ENCODE assay signal across 13 mouse cellular contexts in genomic region chr4:133390585-133390984, GRCm38 (mm10). TPM values are rescaled to one million over a fixed set of nuclear protein-coding genes. Genes with fewer than 3 reads are reported as not detected.
DNase-seq lines count a peak whose midpoint lies in the region; ATAC-seq and TF ChIP-seq lines count a peak whose summit lies in the region.
"Had no signal": no experiment of that assay in that cellular context is flagged by ENCODE, and none has a peak within 500 bp of the region (broad histone marks: within the 10 kb centered on the region; RNA-seq: fewer than 3 reads in every experiment).

No protein-coding gene starts in this region.

- no peak overlapping the region for H3K9ac ChIP-seq in lung, embryonic 15.5 days
- H3K9ac ChIP-seq: midbrain, embryonic 15.5 days had no signal

- no peaks in the 10 kb centered on the region for H3K27me3 ChIP-seq in lung, embryonic 15.5 days
- no peaks in the 10 kb centered on the region for H3K27me3 ChIP-seq in limb, embryonic 10.5 days (ENCODE audit: low read depth, poor library complexity, severe bottlenecking)
- H3K27me3 ChIP-seq: midbrain, embryonic 15.5 days had no signal

- peak overlapping the region; percentile 88 for H3K27ac ChIP-seq in gastrocnemius, adult 2 months
- H3K27ac ChIP-seq in lung, embryonic 15.5 days = peak overlapping the region; percentile 80
- H3K27ac ChIP-seq in limb, embryonic 10.5 days = peak overlapping the region; percentile 33; the same call in 1 of the 2 replicates
- H3K27ac ChIP-seq: midbrain, embryonic 15.5 days had no signal

- peaks cover 54% of the 10 kb centered on the region for H3K4me1 ChIP-seq in lung, embryonic 15.5 days
- peaks cover 37% of the 10 kb centered on the region for H3K4me1 ChIP-seq in limb, embryonic 10.5 days

- no peak for DNase-seq in gastrocnemius, adult 2 months
- no peak for DNase-seq in gastrocnemius, postnatal 36 days
- no peak for DNase-seq in lung, postnatal 25 days (ENCODE audit: low spot score)
- DNase-seq in limb, embryonic 10.5 days (ENCODE audit: low spot score) = no peak
- DNase-seq in cerebellum, adult 9-11 months = no peak
- no peak for DNase-seq in layer of hippocampus, postnatal 36 days
- DNase-seq: adrenal gland, postnatal 36 days; cerebellum, postnatal 14 days; kidney, adult 9 months had no signal

- intact Hi-C loops in gastrocnemius, adult 2 months (cut with DNase I) = no loop called here
- intact Hi-C loops in gastrocnemius, postnatal 36 days (cut with DNase I) = no loop called here

- no peak for TF ChIP-seq CTCF in gastrocnemius, adult 2 months (IDR thresholded peaks at IDR 0.05)

- ATAC-seq in lung, embryonic 15.5 days (ENCODE audit: borderline replicate concordance, extremely low read depth, low FRiP score, low TSS enrichment) = no peak
- ATAC-seq in neutrophil, adult 5-6 weeks (ENCODE audit: extremely low read depth, insufficient number of reproducible peaks, low FRiP score, poor library complexity, severe bottlenecking) = peak; percentile 46
- ATAC-seq: midbrain, embryonic 15.5 days had no signal

- no peaks in the 10 kb centered on the region for H3K36me3 ChIP-seq in lung, embryonic 15.5 days
- H3K36me3 ChIP-seq in limb, embryonic 10.5 days = peaks cover 9% of the 10 kb centered on the region; the same call in 1 of the 2 replicates
- H3K36me3 ChIP-seq: midbrain, embryonic 15.5 days had no signal

- WGBS in lung, embryonic 15.5 days = 82% methylated on average over 6 of the region's 6 CpGs
- 92% methylated on average over 6 of the region's 6 CpGs for WGBS in limb, embryonic 10.5 days

- no peak overlapping the region for H3K4me2 ChIP-seq in lung, embryonic 15.5 days
- H3K4me2 ChIP-seq: heart, embryonic 11.5 days; midbrain, embryonic 15.5 days had no signal

- no peak overlapping the region for H3K4me3 ChIP-seq in gastrocnemius, adult 2 months
- no peak overlapping the region for H3K4me3 ChIP-seq in lung, embryonic 15.5 days
- no peak overlapping the region for H3K4me3 ChIP-seq in limb, embryonic 10.5 days
- H3K4me3 ChIP-seq: midbrain, embryonic 15.5 days had no signal

- H3K9me3 ChIP-seq in lung, embryonic 15.5 days = no peaks in the 10 kb centered on the region
- no peaks in the 10 kb centered on the region for H3K9me3 ChIP-seq in limb, embryonic 10.5 days (replicated peaks)
- H3K9me3 ChIP-seq: midbrain, embryonic 15.5 days had no signal

RNA-seq across cellular contexts. Expression of gene Slc9a1, which starts 21.1 kb away (rescaled TPM):
- total RNA-seq in gastrocnemius, adult 2 months (2021) = 10 to 100 TPM in 1 of 2 experiments, 1 to 10 TPM in 1; 8.1 to 11.7 TPM
- 1 to 10 TPM; 8.3 to 9.8 TPM for total RNA-seq in gastrocnemius, postnatal 36 days (2021)
- 7.6 and 8.3 TPM in 2 replicates for polyA plus RNA-seq in lung, embryonic 15.5 days (2015; fragmentation: Nextera tagmentation; extraction: Ambion mirVana)
- 8.7 and 9.0 TPM in 2 replicates for polyA plus RNA-seq in limb, embryonic 10.5 days (2016; fragmentation: Nextera tagmentation; extraction: Ambion mirVana)
- 15.8 and 22.7 TPM in 2 replicates for total RNA-seq in neutrophil, adult 5-6 weeks (2017)
- 10 to 100 TPM; 60.1 to 63.9 TPM for total RNA-seq in layer of hippocampus, postnatal 36 days (2021)

RNA-seq across cellular contexts. Expression of gene Wdtc1, which starts 37.3 kb away (rescaled TPM):
- total RNA-seq in gastrocnemius, adult 2 months (2021) = 10 to 100 TPM; 86.7 to 93.4 TPM
- total RNA-seq in gastrocnemius, postnatal 36 days (2021) = 10 to 100 TPM; 85.6 to 88.5 TPM
- polyA plus RNA-seq in lung, embryonic 15.5 days (2015; fragmentation: Nextera tagmentation; extraction: Ambion mirVana) = 10.8 and 11.2 TPM in 2 replicates
- polyA plus RNA-seq in limb, embryonic 10.5 days (2016; fragmentation: Nextera tagmentation; extraction: Ambion mirVana) = 14.3 and 15.5 TPM in 2 replicates
- 23.0 and 26.6 TPM in 2 replicates for total RNA-seq in neutrophil, adult 5-6 weeks (2017)
- 10 to 100 TPM; 78.5 to 78.9 TPM for total RNA-seq in layer of hippocampus, postnatal 36 days (2021)

Comparison
In these comparisons a context has a peak if more than half of its experiments do, and no peak if none do; other contexts are left out.
1. H3K27ac ChIP-seq: peak in every context shown above with its lines; median percentile 88 in gastrocnemius, adult 2 months; 80 in lung, embryonic 15.5 days; 33 in limb, embryonic 10.5 days.